Comparison of ENCODE assay signal across 9 mouse cellular contexts in genomic region chr10:40674151-40674550, GRCm38 (mm10). TPM values are rescaled to one million over a fixed set of nuclear protein-coding genes. Genes with fewer than 3 reads are reported as not detected.
DNase-seq lines count a peak whose midpoint lies in the region; ATAC-seq and TF ChIP-seq lines count a peak whose summit lies in the region.
"Had no signal": no experiment of that assay in that cellular context is flagged by ENCODE, and none has a peak within 500 bp of the region (broad histone marks: within the 10 kb centered on the region; RNA-seq: fewer than 3 reads in every experiment).

No protein-coding gene starts in this region.

- intact Hi-C loops in heart, postnatal 14 days (cut with DNase I): no loop called here

- H3K9me3 ChIP-seq in heart, embryonic 10.5 days: no peaks in the 10 kb centered on the region
- no peaks in the 10 kb centered on the region for H3K9me3 ChIP-seq in limb, embryonic 14.5 days (ENCODE audit: control insufficient read depth, low read length)

- TF ChIP-seq POLR2A in limb, embryonic 14.5 days (IDR thresholded peaks at IDR 0.05; ENCODE audit: borderline replicate concordance, extremely low read depth, insufficient read depth, insufficient read length): no peak

- 7% methylated on average over 13 of the region's 13 CpGs for WGBS in heart, embryonic 10.5 days
- 6% methylated on average over 13 of the region's 13 CpGs for WGBS in limb, embryonic 14.5 days

- peak overlapping the region; percentile 50 for H3K4me2 ChIP-seq in limb, embryonic 14.5 days (replicated peaks; ENCODE audit: low read depth, low read length, severe bottlenecking)

- H3K27ac ChIP-seq in heart, embryonic 10.5 days: peak overlapping the region; percentile 72
- H3K27ac ChIP-seq in limb, embryonic 14.5 days (replicated peaks; ENCODE audit: low read depth, low read length): no peak overlapping the region

- no peak for DNase-seq in heart, embryonic 10.5 days (ENCODE audit: low spot score)
- DNase-seq in heart, postnatal 14 days: no peak
- peak; percentile 4 for DNase-seq in thymus, postnatal 14 days
- no peak for DNase-seq in thymus, adult 18-20 months
- no peak for DNase-seq in limb, embryonic 14.5 days (ENCODE audit: low spot score)
- peak; percentile 10 for DNase-seq in testis, postnatal 14 days (ENCODE audit: low spot score)
- no peak for DNase-seq in ovary, postnatal 10 days (ENCODE audit: low spot score)
- DNase-seq: kidney, adult 18-20 months had no signal

- no peak for ATAC-seq in limb, embryonic 14.5 days (ENCODE audit: low FRiP score, low read depth)
- no peak for ATAC-seq in megakaryocyte, adult 5-6 weeks (ENCODE audit: poor library complexity, severe bottlenecking)

- H3K27me3 ChIP-seq in heart, embryonic 10.5 days (ENCODE audit: insufficient read depth, poor library complexity, severe bottlenecking): no peaks in the 10 kb centered on the region
- no peaks in the 10 kb centered on the region for H3K27me3 ChIP-seq in limb, embryonic 14.5 days (ENCODE audit: control insufficient read depth, insufficient read depth, low read length)

- no peaks in the 10 kb centered on the region for H3K36me3 ChIP-seq in heart, embryonic 10.5 days
- H3K36me3 ChIP-seq in limb, embryonic 14.5 days (ENCODE audit: control insufficient read depth, insufficient read depth, low read length): no peaks in the 10 kb centered on the region

- H3K9ac ChIP-seq in limb, embryonic 14.5 days (ENCODE audit: low read depth, low read length, severe bottlenecking): 0 out of 2 replicates have a peak overlapping the region, but pooled peaks have one; percentile 34

- peak overlapping the region; percentile 52 for H3K4me3 ChIP-seq in heart, embryonic 10.5 days
- peak overlapping the region; percentile 18 for H3K4me3 ChIP-seq in limb, embryonic 14.5 days (replicated peaks; ENCODE audit: low read length)

- H3K4me1 ChIP-seq in heart, embryonic 10.5 days: peaks cover 19% of the 10 kb centered on the region; the same call in 1 of the 2 replicates
- H3K4me1 ChIP-seq in limb, embryonic 14.5 days (ENCODE audit: control insufficient read depth, insufficient read depth, low read length): no peaks in the 10 kb centered on the region; the same call in 1 of the 2 replicates

RNA-seq across cellular contexts. Expression of gene Mettl24, which starts 8.9 kb away (rescaled TPM):
- 2.4 and 2.6 TPM in 2 replicates for polyA plus RNA-seq in heart, embryonic 10.5 days (2016; fragmentation: Nextera tagmentation; extraction: Ambion mirVana)
- total RNA-seq in heart, postnatal 14 days (2021): 1 to 10 TPM; 1.4 to 1.5 TPM
- 1.4 and 1.7 TPM in 2 replicates for polyA plus RNA-seq in limb, embryonic 14.5 days (2012; rRNA removed)
- 1.8 and 2.5 TPM in 2 replicates for polyA plus RNA-seq in limb, embryonic 14.5 days (2014; fragmentation: Nextera tagmentation; extraction: Ambion mirVana)
- total RNA-seq in megakaryocyte, adult 5-6 weeks (2015): not detected in 2 replicates
- not detected in 2 replicates for total RNA-seq in megakaryocyte, adult 5-6 weeks (2017)

RNA-seq across cellular contexts. Expression of gene Ddo, which starts 44.3 kb away (rescaled TPM):
- 1.9 and 5.1 TPM in 2 replicates for polyA plus RNA-seq in heart, embryonic 10.5 days (2016; fragmentation: Nextera tagmentation; extraction: Ambion mirVana)
- 10 to 100 TPM; 32.1 to 32.3 TPM for total RNA-seq in heart, postnatal 14 days (2021)
- 0.06 and 0.13 TPM in 2 replicates for polyA plus RNA-seq in limb, embryonic 14.5 days (2012; rRNA removed)
- 0.14 and 0.28 TPM in 2 replicates for polyA plus RNA-seq in limb, embryonic 14.5 days (2014; fragmentation: Nextera tagmentation; extraction: Ambion mirVana)
- total RNA-seq in megakaryocyte, adult 5-6 weeks (2015): not detected in 2 replicates
- total RNA-seq in megakaryocyte, adult 5-6 weeks (2017): not detected in 2 replicates

Comparison
In these comparisons a context has a peak if more than half of its experiments do, and no peak if none do; other contexts are left out.
1. DNase-seq: peak in thymus, postnatal 14 days (single experiment) and testis, postnatal 14 days (single experiment); none in heart, embryonic 10.5 days (single experiment), heart, postnatal 14 days (0 of 2), thymus, adult 18-20 months (0 of 2), limb, embryonic 14.5 days (single experiment) and ovary, postnatal 10 days (single experiment).
2. RNA of gene Ddo, which starts 44.3 kb away (total RNA-seq): 32.1 to 32.3 TPM in heart, postnatal 14 days; not detected in megakaryocyte, adult 5-6 weeks; every median in the first group is over 10 times any median in the second.